Mouse (Mus musculus): Measurements from ENCODE around the gene Mapkap1. TPM values are rescaled to one million over a fixed set of nuclear protein-coding genes. Genes with fewer than 3 reads are reported as not detected.
A peak's percentile ranks its signal among the peaks of the same experiment; 100 is the strongest.
"Not testable (repeated sequence)": the region's sequence is repeated elsewhere in the genome, so short reads cannot be mapped to it uniquely, and the experiment has no call there.

Mapkap1 gene
- polyA plus RNA-seq, 1 experiment from 2014 or later = 90.9 TPM

- Histone ChIP-seq H3K27ac (replicated peaks) (no peak overlapping the region), H3K36me3 (replicated peaks) (no peaks in the 10 kb centered on the region), H3K4me3 (no peak overlapping the region), H3K27me3 (replicated peaks; ENCODE audit: low read depth, poor library complexity, severe bottlenecking) (no peaks in the 10 kb centered on the region), H3K4me1 (no peaks in the 10 kb centered on the region), H3K9me3 (no peaks in the 10 kb centered on the region)
- WGBS = 50% methylated on average over 4 of the region's 4 CpGs
- no peak for DNase-seq (ENCODE audit: low spot score)
These were observed 7.0 kb upstream of the Mapkap1 start for GRCm38 (mm10) chr2:34399535-34399934.

DNA sequence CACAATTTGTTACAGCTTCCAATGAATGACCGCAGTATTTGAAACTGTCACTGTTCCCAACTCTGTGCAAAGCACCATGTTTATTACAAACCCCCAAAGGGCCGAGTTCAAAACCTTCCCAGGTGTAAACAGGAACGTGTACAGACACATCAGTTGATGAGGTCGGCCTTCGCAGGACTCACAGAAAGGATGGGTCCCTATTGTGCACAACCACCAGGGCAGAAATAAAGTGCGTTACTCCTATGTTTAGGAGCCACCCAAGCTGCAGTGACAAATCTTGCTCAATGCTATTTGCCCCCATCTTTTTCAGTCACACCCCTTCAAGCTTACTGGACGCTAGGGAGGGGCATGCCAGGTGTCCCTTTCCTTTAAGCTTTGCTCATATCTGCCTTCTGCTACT, 1.0 kb downstream of the Mapkap1 start:
- WGBS = 42% methylated on average over 7 of the region's 7 CpGs
- no peak overlapping the region for H3K27ac ChIP-seq (replicated peaks)
- peaks cover 12% of the 10 kb centered on the region for H3K4me1 ChIP-seq
- peak overlapping the region; percentile 87 for H3K4me3 ChIP-seq
- DNase-seq (ENCODE audit: low spot score) = no peak
- H3K27me3 ChIP-seq (replicated peaks; ENCODE audit: low read depth, poor library complexity, severe bottlenecking) = no peaks in the 10 kb centered on the region
- H3K9me3 ChIP-seq = no peaks in the 10 kb centered on the region
- H3K36me3 ChIP-seq (replicated peaks) = no peaks in the 10 kb centered on the region

- no peaks in the 10 kb centered on the region for H3K9me3 ChIP-seq
- no peaks in the 10 kb centered on the region for H3K36me3 ChIP-seq (replicated peaks)
- no peak overlapping the region for H3K27ac ChIP-seq (replicated peaks)
- 94% methylated on average over 10 of the region's 10 CpGs for WGBS
- H3K27me3 ChIP-seq (replicated peaks; ENCODE audit: low read depth, poor library complexity, severe bottlenecking) = no peaks in the 10 kb centered on the region
- no peak for DNase-seq (ENCODE audit: low spot score)
- peaks cover 12% of the 10 kb centered on the region for H3K4me1 ChIP-seq
- H3K4me3 ChIP-seq = no peak overlapping the region; the same call in 1 of the 2 replicates
These were observed 1.8 kb downstream of the Mapkap1 start for GRCm38 (mm10) chr2:34408341-34408740.

DNA sequence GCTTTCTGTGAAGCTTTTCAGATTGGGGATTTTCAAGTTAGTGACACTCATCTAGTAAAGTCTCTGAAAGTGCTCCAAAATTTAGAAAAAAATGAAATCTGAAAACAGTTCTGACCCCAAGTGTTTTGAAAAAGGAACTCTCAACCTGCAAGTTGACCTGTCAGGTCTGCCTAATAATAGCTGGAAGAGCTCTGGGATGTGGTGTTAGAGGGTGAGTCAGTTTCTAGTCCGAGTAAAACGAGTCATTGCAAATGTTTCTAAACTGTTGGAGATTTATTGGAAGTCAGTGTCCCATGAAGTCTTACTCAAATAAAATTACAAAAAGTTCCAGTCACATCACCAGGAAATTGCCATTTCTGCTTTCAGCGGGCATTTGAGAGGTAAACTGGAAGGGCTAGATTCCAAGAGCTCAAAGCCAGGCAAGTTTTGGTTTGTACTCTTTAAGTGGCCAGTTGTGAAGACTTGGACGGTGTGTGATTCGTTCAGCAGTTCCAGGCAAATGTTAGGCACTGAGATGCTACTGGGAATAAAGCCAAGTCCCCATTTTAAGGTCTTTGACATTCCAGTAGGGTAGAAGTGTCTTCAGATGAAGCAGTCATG, 3.3 kb downstream of the Mapkap1 start:
- H3K4me3 ChIP-seq = no peak overlapping the region
- WGBS = 91% methylated on average over 5 of the region's 5 CpGs
- DNase-seq (ENCODE audit: low spot score) = no peak
- no peaks in the 10 kb centered on the region for H3K36me3 ChIP-seq (replicated peaks)
- H3K27ac ChIP-seq (replicated peaks) = no peak overlapping the region
- H3K27me3 ChIP-seq (replicated peaks; ENCODE audit: low read depth, poor library complexity, severe bottlenecking) = no peaks in the 10 kb centered on the region
- H3K9me3 ChIP-seq = no peaks in the 10 kb centered on the region
- peaks cover 12% of the 10 kb centered on the region for H3K4me1 ChIP-seq

GRCm38 (mm10) chr2:34420256-34420655, 13.7 kb downstream of the Mapkap1 start:
- Histone ChIP-seq H3K27me3 (replicated peaks; ENCODE audit: low read depth, poor library complexity, severe bottlenecking) (no peaks in the 10 kb centered on the region), H3K4me3 (no peak overlapping the region), H3K4me1 (no peaks in the 10 kb centered on the region), H3K27ac (replicated peaks) (no peak overlapping the region), H3K9me3 (no peaks in the 10 kb centered on the region), H3K36me3 (replicated peaks) (peaks cover 3% of the 10 kb centered on the region; the same call in 1 of the 2 replicates)
- 67% methylated on average over 1 of the region's 1 CpGs for WGBS
- DNase-seq (ENCODE audit: low spot score) = no peak

GRCm38 (mm10) chr2:34424186-34424585, 17.6 kb downstream of the Mapkap1 start:
- Histone ChIP-seq H3K4me1 (no peaks in the 10 kb centered on the region), H3K36me3 (replicated peaks) (peaks cover 3% of the 10 kb centered on the region; the same call in 1 of the 2 replicates), H3K27me3 (replicated peaks; ENCODE audit: low read depth, poor library complexity, severe bottlenecking) (no peaks in the 10 kb centered on the region), H3K4me3 (no peak overlapping the region), H3K27ac (replicated peaks) (no peak overlapping the region), H3K9me3 (no peaks in the 10 kb centered on the region)
- no peak for DNase-seq (ENCODE audit: low spot score)
- 90% methylated on average over 3 of the region's 3 CpGs for WGBS

GRCm38 (mm10) chr2:34425573-34426223, 19.1 kb downstream of the Mapkap1 start:
- no peak for DNase-seq (ENCODE audit: low spot score)
- Histone ChIP-seq H3K36me3 (replicated peaks) (peaks cover 3% of the 10 kb centered on the region; the same call in 1 of the 2 replicates), H3K4me3 (no peak overlapping the region), H3K27me3 (replicated peaks; ENCODE audit: low read depth, poor library complexity, severe bottlenecking) (no peaks in the 10 kb centered on the region), H3K4me1 (no peaks in the 10 kb centered on the region), H3K9me3 (no peaks in the 10 kb centered on the region), H3K27ac (replicated peaks) (no peak overlapping the region)
- 82% methylated on average over 4 of the region's 4 CpGs for WGBS

GRCm38 (mm10) chr2:34430663-34431062, 24.1 kb downstream of the Mapkap1 start:
- 90% methylated on average over 8 of the region's 8 CpGs for WGBS
- DNase-seq (ENCODE audit: low spot score) = no peak
- peaks cover 12% of the 10 kb centered on the region for H3K36me3 ChIP-seq (replicated peaks)
- H3K9me3 ChIP-seq = no peaks in the 10 kb centered on the region
- H3K27ac ChIP-seq (replicated peaks) = no peak overlapping the region
- no peaks in the 10 kb centered on the region for H3K4me1 ChIP-seq
- no peak overlapping the region for H3K4me3 ChIP-seq
- H3K27me3 ChIP-seq (replicated peaks; ENCODE audit: low read depth, poor library complexity, severe bottlenecking) = no peaks in the 10 kb centered on the region

- WGBS = 93% methylated on average over 12 of the region's 12 CpGs
- DNase-seq (ENCODE audit: low spot score) = no peak
- no peak overlapping the region for H3K27ac ChIP-seq (replicated peaks)
- H3K4me3 ChIP-seq = no peak overlapping the region
- peaks cover 21% of the 10 kb centered on the region for H3K36me3 ChIP-seq (replicated peaks)
- H3K9me3 ChIP-seq = no peaks in the 10 kb centered on the region
- H3K27me3 ChIP-seq (replicated peaks; ENCODE audit: low read depth, poor library complexity, severe bottlenecking) = no peaks in the 10 kb centered on the region
- no peaks in the 10 kb centered on the region for H3K4me1 ChIP-seq
These were observed 25.3 kb downstream of the Mapkap1 start for GRCm38 (mm10) chr2:34431701-34432372.

DNA sequence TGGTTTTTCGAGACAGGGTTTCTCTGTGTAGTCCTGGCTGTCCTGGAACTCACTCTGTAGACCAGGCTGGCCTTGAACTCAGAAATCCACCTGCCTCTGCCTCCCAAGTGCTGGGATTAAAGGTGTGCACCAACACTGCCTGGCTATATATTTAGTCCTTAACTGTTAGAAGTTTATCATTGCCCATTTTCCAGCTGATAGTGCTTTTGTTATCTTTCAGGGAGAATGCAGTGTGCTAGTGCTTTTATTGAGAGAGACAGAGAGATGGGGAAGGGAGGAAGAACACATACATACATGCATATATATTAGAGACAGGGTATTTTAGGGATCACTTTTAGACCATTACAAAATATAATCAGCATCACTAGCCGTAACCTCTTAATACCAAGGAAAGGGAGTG, 26.3 kb downstream of the Mapkap1 start:
- not testable (repeated sequence) for H3K27me3 ChIP-seq (replicated peaks; ENCODE audit: low read depth, poor library complexity, severe bottlenecking); H3K9me3 ChIP-seq; H3K27ac ChIP-seq (replicated peaks); H3K4me3 ChIP-seq; DNase-seq (ENCODE audit: low spot score); H3K4me1 ChIP-seq
- H3K36me3 ChIP-seq (replicated peaks) = peaks cover 29% of the 10 kb centered on the region
- 66% methylated on average over 2 of the region's 2 CpGs for WGBS

GRCm38 (mm10) chr2:34436321-34436720, 29.8 kb downstream of the Mapkap1 start:
- no peaks in the 10 kb centered on the region for H3K27me3 ChIP-seq (replicated peaks; ENCODE audit: low read depth, poor library complexity, severe bottlenecking)
- no peak overlapping the region for H3K4me3 ChIP-seq
- H3K4me1 ChIP-seq = no peaks in the 10 kb centered on the region
- H3K36me3 ChIP-seq (replicated peaks) = peaks cover 31% of the 10 kb centered on the region
- DNase-seq (ENCODE audit: low spot score) = no peak
- no peaks in the 10 kb centered on the region for H3K9me3 ChIP-seq
- H3K27ac ChIP-seq (replicated peaks) = no peak overlapping the region
- WGBS = 86% methylated on average over 3 of the region's 3 CpGs

DNA sequence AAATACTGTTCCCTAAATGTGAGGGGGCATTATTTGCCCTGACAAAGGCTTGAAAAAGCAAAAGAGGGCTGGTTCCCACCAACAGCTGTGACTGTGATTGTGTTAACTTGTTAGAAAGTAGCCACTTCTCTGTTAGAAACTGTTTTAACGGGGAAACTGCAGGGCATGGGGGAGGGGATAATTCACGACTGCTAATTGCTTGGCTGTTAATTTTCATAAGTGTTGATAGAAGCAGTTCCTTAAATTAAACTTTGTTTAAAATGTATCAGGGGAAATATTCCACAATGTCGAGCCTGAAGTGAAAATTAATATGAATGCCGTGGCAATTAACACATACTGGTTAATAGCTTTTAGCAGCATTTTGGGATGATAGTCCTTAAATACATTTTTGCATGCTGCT, 42.2 kb downstream of the Mapkap1 start:
- Histone ChIP-seq H3K9me3 (no peaks in the 10 kb centered on the region), H3K4me1 (peaks cover 18% of the 10 kb centered on the region), H3K36me3 (replicated peaks) (peaks cover 25% of the 10 kb centered on the region), H3K27me3 (replicated peaks; ENCODE audit: low read depth, poor library complexity, severe bottlenecking) (no peaks in the 10 kb centered on the region), H3K4me3 (no peak overlapping the region), H3K27ac (replicated peaks) (no peak overlapping the region)
- no peak for DNase-seq (ENCODE audit: low spot score)
- WGBS = 67% methylated on average over 4 of the region's 4 CpGs

- DNase-seq (ENCODE audit: low spot score) = no peak
- Histone ChIP-seq H3K9me3 (no peaks in the 10 kb centered on the region), H3K27ac (replicated peaks) (no peak overlapping the region), H3K4me1 (peaks cover 8% of the 10 kb centered on the region), H3K36me3 (replicated peaks) (no peaks in the 10 kb centered on the region), H3K27me3 (replicated peaks; ENCODE audit: low read depth, poor library complexity, severe bottlenecking) (no peaks in the 10 kb centered on the region), H3K4me3 (no peak overlapping the region)
- WGBS = 91% methylated on average over 3 of the region's 3 CpGs
These were observed 55.9 kb downstream of the Mapkap1 start for GRCm38 (mm10) chr2:34462490-34462889.

All from embryonic facial prominence, embryonic 10.5 days (tissue).